Mouse (Mus musculus) cortical plate, adult 2 months (tissue): Measurements from ENCODE around the gene Arid3b.

Source experiments
- CTCF ChIP-seq: fragments of 200-500 bp; IDR thresholded peaks from 2 replicates; pipeline ENCODE4 v1.5.1; 2011; ENCODE audit warnings: mild to moderate bottlenecking, control low read depth, low read length; ENCODE audit not compliant: insufficient read depth; ENCODE audit errors: extremely low read depth
- POLR2A ChIP-seq: fragments of 200-500 bp; IDR thresholded peaks from 2 replicates; pipeline ENCODE4 v1.6.1; 2011; ENCODE audit warnings: mild to moderate bottlenecking, low read length, control low read depth; ENCODE audit not compliant: insufficient read depth; ENCODE audit errors: extremely low read depth

DNA sequence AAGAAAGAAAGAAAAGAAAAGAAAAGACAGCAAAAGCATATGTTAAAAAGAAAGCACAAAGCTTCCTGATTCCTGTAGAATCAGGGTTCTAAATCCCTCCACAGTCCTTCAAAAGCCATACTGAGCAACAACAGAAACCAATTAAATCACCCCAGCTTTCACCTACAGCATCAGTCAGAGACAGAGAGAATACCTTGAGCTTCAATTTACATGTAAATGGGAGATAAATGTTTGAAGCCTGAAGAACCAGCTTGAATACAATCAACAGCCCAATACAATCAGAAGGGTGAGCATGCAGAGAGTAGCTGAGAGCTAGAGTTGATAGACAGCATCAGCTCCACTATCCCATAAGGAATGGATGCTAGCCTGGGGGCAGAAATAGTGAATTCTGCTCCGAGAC lies 46.8 kb upstream of the Arid3b start:
- no peak for TF ChIP-seq POLR2A
- no peak for TF ChIP-seq CTCF
